Mouse (Mus musculus): ENCODE measurements around the gene Cdh12. TPM values are rescaled to one million over a fixed set of nuclear protein-coding genes. Genes with fewer than 3 reads are reported as not detected.
"Not testable (repeated sequence)": the region's sequence is repeated elsewhere in the genome, so short reads cannot be mapped to it uniquely, and the experiment has no call there.

Gene Cdh12
- polyA plus RNA-seq, 1 experiment from 2014 or later: 0.05 TPM

- ATAC-seq (ENCODE audit: insufficient number of reproducible peaks, insufficient read depth, low FRiP score, low read depth): no peak
- WGBS: 79% methylated on average over 2 of the region's 2 CpGs
- no peak overlapping the region for H3K9ac ChIP-seq (ENCODE audit: low read length)
These were observed 211.2 kb downstream of the Cdh12 start for GRCm38 (mm10) chr15:20660221-20660620.

GRCm38 (mm10) chr15:20666650-20667049, 217.6 kb downstream of the Cdh12 start, which contains the start of gene Acot10:
Gene Acot10, minus strand, starts transcription at chr15:20666750.
- no peak within 1 kb of the TSS for H3K27ac ChIP-seq (replicated peaks in 1 of 2; ENCODE audit: control insufficient read depth in 1 of 2, insufficient read depth in 1 of 2, low read depth in 2 of 2, low read length in 2 of 2)
- no peak for ATAC-seq (ENCODE audit: insufficient number of reproducible peaks, insufficient read depth, low FRiP score, low read depth)
- no peak within 1 kb of the TSS for H3K4me3 ChIP-seq (ENCODE audit: control insufficient read depth in 1 of 2, insufficient read depth in 1 of 2, low read depth in 1 of 2, low read length in 2 of 2)
- no peak within 1 kb of the TSS for H3K4me2 ChIP-seq (ENCODE audit: low read length)
- no peaks in the 10 kb centered on the region for H3K4me1 ChIP-seq (ENCODE audit: control insufficient read depth in 2 of 2, insufficient read depth in 2 of 2, low read length in 2 of 2)
- WGBS: 90% methylated on average over 10 of the region's 10 CpGs
- no peaks in the 10 kb centered on the region for H3K27me3 ChIP-seq (ENCODE audit: control insufficient read depth, insufficient read depth, low read length)
- H3K9me3 ChIP-seq (ENCODE audit: control insufficient read depth, low read length): no peaks in the 10 kb centered on the region
- no peak within 1 kb of the TSS for H3K9ac ChIP-seq (ENCODE audit: low read length)
- no peaks in the 10 kb centered on the region for H3K36me3 ChIP-seq (ENCODE audit: control insufficient read depth, insufficient read depth, low read length)

More at GRCm38 (mm10) chr15:20660221-20660620, 211.2 kb downstream of the Cdh12 start:
- no peaks in the 10 kb centered on the region for H3K27me3 ChIP-seq (ENCODE audit: control insufficient read depth, insufficient read depth, low read length)
- no peaks in the 10 kb centered on the region for H3K36me3 ChIP-seq (ENCODE audit: control insufficient read depth, insufficient read depth, low read length)
- no peak overlapping the region for H3K27ac ChIP-seq (replicated peaks in 1 of 2; ENCODE audit: control insufficient read depth in 1 of 2, insufficient read depth in 1 of 2, low read depth in 2 of 2, low read length in 2 of 2)
- H3K4me2 ChIP-seq (ENCODE audit: low read length): no peak overlapping the region
- no peaks in the 10 kb centered on the region for H3K9me3 ChIP-seq (ENCODE audit: control insufficient read depth, low read length)
- H3K4me1 ChIP-seq (ENCODE audit: control insufficient read depth in 2 of 2, insufficient read depth in 2 of 2, low read length in 2 of 2): no peaks in the 10 kb centered on the region
- no peak overlapping the region for H3K4me3 ChIP-seq (ENCODE audit: control insufficient read depth in 1 of 2, insufficient read depth in 1 of 2, low read depth in 1 of 2, low read length in 2 of 2)

- H3K36me3 ChIP-seq (ENCODE audit: control insufficient read depth, insufficient read depth, low read length): no peaks in the 10 kb centered on the region
- H3K9ac ChIP-seq (ENCODE audit: low read length): no peak overlapping the region
- H3K27me3 ChIP-seq (ENCODE audit: control insufficient read depth, insufficient read depth, low read length): no peaks in the 10 kb centered on the region
- no peak overlapping the region for H3K27ac ChIP-seq (replicated peaks in 1 of 2; ENCODE audit: control insufficient read depth in 1 of 2, insufficient read depth in 1 of 2, low read depth in 2 of 2, low read length in 2 of 2)
- no peak overlapping the region for H3K4me3 ChIP-seq (ENCODE audit: control insufficient read depth in 1 of 2, insufficient read depth in 1 of 2, low read depth in 1 of 2, low read length in 2 of 2)
- no peak overlapping the region for H3K4me2 ChIP-seq (ENCODE audit: low read length)
- H3K4me1 ChIP-seq (ENCODE audit: control insufficient read depth in 2 of 2, insufficient read depth in 2 of 2, low read length in 2 of 2): no peaks in the 10 kb centered on the region
- H3K9me3 ChIP-seq (ENCODE audit: control insufficient read depth, low read length): no peaks in the 10 kb centered on the region
- ATAC-seq (ENCODE audit: insufficient number of reproducible peaks, insufficient read depth, low FRiP score, low read depth): no peak
These were observed 218.3 kb downstream of the Cdh12 start for GRCm38 (mm10) chr15:20667350-20667749.

GRCm38 (mm10) chr15:20667989-20668388, 218.9 kb downstream of the Cdh12 start:
- no peak for ATAC-seq (ENCODE audit: insufficient number of reproducible peaks, insufficient read depth, low FRiP score, low read depth)
- Histone ChIP-seq H3K27ac (replicated peaks in 1 of 2; ENCODE audit: control insufficient read depth in 1 of 2, insufficient read depth in 1 of 2, low read depth in 2 of 2, low read length in 2 of 2) (no peak overlapping the region), H3K36me3 (ENCODE audit: control insufficient read depth, insufficient read depth, low read length) (no peaks in the 10 kb centered on the region), H3K4me1 (ENCODE audit: control insufficient read depth in 2 of 2, insufficient read depth in 2 of 2, low read length in 2 of 2) (no peaks in the 10 kb centered on the region), H3K4me3 (ENCODE audit: control insufficient read depth in 1 of 2, insufficient read depth in 1 of 2, low read depth in 1 of 2, low read length in 2 of 2) (no peak overlapping the region), H3K4me2 (ENCODE audit: low read length) (no peak overlapping the region), H3K9ac (ENCODE audit: low read length) (no peak overlapping the region), H3K9me3 (ENCODE audit: control insufficient read depth, low read length) (no peaks in the 10 kb centered on the region), H3K27me3 (ENCODE audit: control insufficient read depth, insufficient read depth, low read length) (no peaks in the 10 kb centered on the region)
- WGBS: 64% methylated on average over 1 of the region's 1 CpGs

GRCm38 (mm10) chr15:20669507-20669906, 220.4 kb downstream of the Cdh12 start:
- H3K4me2 ChIP-seq (ENCODE audit: low read length); H3K4me3 ChIP-seq (ENCODE audit: control insufficient read depth in 1 of 2, insufficient read depth in 1 of 2, low read depth in 1 of 2, low read length in 2 of 2); H3K27ac ChIP-seq (replicated peaks in 1 of 2; ENCODE audit: control insufficient read depth in 1 of 2, insufficient read depth in 1 of 2, low read depth in 2 of 2, low read length in 2 of 2); H3K36me3 ChIP-seq (ENCODE audit: control insufficient read depth, insufficient read depth, low read length); H3K27me3 ChIP-seq (ENCODE audit: control insufficient read depth, insufficient read depth, low read length); ATAC-seq (ENCODE audit: insufficient number of reproducible peaks, insufficient read depth, low FRiP score, low read depth); H3K9me3 ChIP-seq (ENCODE audit: control insufficient read depth, low read length); H3K9ac ChIP-seq (ENCODE audit: low read length); H3K4me1 ChIP-seq (ENCODE audit: control insufficient read depth in 2 of 2, insufficient read depth in 2 of 2, low read length in 2 of 2): not testable (repeated sequence)
- 44% methylated on average over 2 of the region's 2 CpGs for WGBS

- 78% methylated on average over 2 of the region's 2 CpGs for WGBS
- H3K4me3 ChIP-seq (ENCODE audit: control insufficient read depth in 1 of 2, insufficient read depth in 1 of 2, low read depth in 1 of 2, low read length in 2 of 2): no peak overlapping the region
These were observed 233.7 kb downstream of the Cdh12 start for GRCm38 (mm10) chr15:20682719-20683118.

GRCm38 (mm10) chr15:20684200-20684599, 235.1 kb downstream of the Cdh12 start:
- no peak overlapping the region for H3K9ac ChIP-seq (ENCODE audit: low read length)
- H3K9me3 ChIP-seq (ENCODE audit: control insufficient read depth, low read length): no peaks in the 10 kb centered on the region
- H3K36me3 ChIP-seq (ENCODE audit: control insufficient read depth, insufficient read depth, low read length): no peaks in the 10 kb centered on the region
- no peak overlapping the region for H3K27ac ChIP-seq (replicated peaks in 1 of 2; ENCODE audit: control insufficient read depth in 1 of 2, insufficient read depth in 1 of 2, low read depth in 2 of 2, low read length in 2 of 2)
- WGBS: 80% methylated on average over 5 of the region's 5 CpGs
- no peak overlapping the region for H3K4me2 ChIP-seq (ENCODE audit: low read length)
- H3K4me3 ChIP-seq (ENCODE audit: control insufficient read depth in 1 of 2, insufficient read depth in 1 of 2, low read depth in 1 of 2, low read length in 2 of 2): no peak overlapping the region
- no peaks in the 10 kb centered on the region for H3K4me1 ChIP-seq (ENCODE audit: control insufficient read depth in 2 of 2, insufficient read depth in 2 of 2, low read length in 2 of 2)
- no peaks in the 10 kb centered on the region for H3K27me3 ChIP-seq (ENCODE audit: control insufficient read depth, insufficient read depth, low read length)
- ATAC-seq (ENCODE audit: insufficient number of reproducible peaks, insufficient read depth, low FRiP score, low read depth): no peak

More at GRCm38 (mm10) chr15:20682719-20683118, 233.7 kb downstream of the Cdh12 start:
- Histone ChIP-seq H3K9ac (ENCODE audit: low read length) (no peak overlapping the region), H3K4me1 (ENCODE audit: control insufficient read depth in 2 of 2, insufficient read depth in 2 of 2, low read length in 2 of 2) (no peaks in the 10 kb centered on the region), H3K27ac (replicated peaks in 1 of 2; ENCODE audit: control insufficient read depth in 1 of 2, insufficient read depth in 1 of 2, low read depth in 2 of 2, low read length in 2 of 2) (no peak overlapping the region), H3K36me3 (ENCODE audit: control insufficient read depth, insufficient read depth, low read length) (no peaks in the 10 kb centered on the region), H3K9me3 (ENCODE audit: control insufficient read depth, low read length) (no peaks in the 10 kb centered on the region), H3K4me2 (ENCODE audit: low read length) (no peak overlapping the region), H3K27me3 (ENCODE audit: control insufficient read depth, insufficient read depth, low read length) (no peaks in the 10 kb centered on the region)
- ATAC-seq (ENCODE audit: insufficient number of reproducible peaks, insufficient read depth, low FRiP score, low read depth): no peak

GRCm38 (mm10) chr15:20696229-20696628, 247.2 kb downstream of the Cdh12 start:
- no peaks in the 10 kb centered on the region for H3K4me1 ChIP-seq (ENCODE audit: control insufficient read depth in 2 of 2, insufficient read depth in 2 of 2, low read length in 2 of 2)
- no peaks in the 10 kb centered on the region for H3K9me3 ChIP-seq (ENCODE audit: control insufficient read depth, low read length)
- no peak for ATAC-seq (ENCODE audit: insufficient number of reproducible peaks, insufficient read depth, low FRiP score, low read depth)
- H3K4me2 ChIP-seq (ENCODE audit: low read length): no peak overlapping the region
- no peak overlapping the region for H3K27ac ChIP-seq (replicated peaks in 1 of 2; ENCODE audit: control insufficient read depth in 1 of 2, insufficient read depth in 1 of 2, low read depth in 2 of 2, low read length in 2 of 2)
- H3K27me3 ChIP-seq (ENCODE audit: control insufficient read depth, insufficient read depth, low read length): no peaks in the 10 kb centered on the region
- 82% methylated on average over 5 of the region's 5 CpGs for WGBS
- no peak overlapping the region for H3K9ac ChIP-seq (ENCODE audit: low read length)
- no peak overlapping the region for H3K4me3 ChIP-seq (ENCODE audit: control insufficient read depth in 1 of 2, insufficient read depth in 1 of 2, low read depth in 1 of 2, low read length in 2 of 2)
- H3K36me3 ChIP-seq (ENCODE audit: control insufficient read depth, insufficient read depth, low read length): no peaks in the 10 kb centered on the region

Measured in heart, embryonic 14.5 days (tissue).